Comparison of ENCODE assay signal across 10 mouse cellular contexts in the genomic region with DNA sequence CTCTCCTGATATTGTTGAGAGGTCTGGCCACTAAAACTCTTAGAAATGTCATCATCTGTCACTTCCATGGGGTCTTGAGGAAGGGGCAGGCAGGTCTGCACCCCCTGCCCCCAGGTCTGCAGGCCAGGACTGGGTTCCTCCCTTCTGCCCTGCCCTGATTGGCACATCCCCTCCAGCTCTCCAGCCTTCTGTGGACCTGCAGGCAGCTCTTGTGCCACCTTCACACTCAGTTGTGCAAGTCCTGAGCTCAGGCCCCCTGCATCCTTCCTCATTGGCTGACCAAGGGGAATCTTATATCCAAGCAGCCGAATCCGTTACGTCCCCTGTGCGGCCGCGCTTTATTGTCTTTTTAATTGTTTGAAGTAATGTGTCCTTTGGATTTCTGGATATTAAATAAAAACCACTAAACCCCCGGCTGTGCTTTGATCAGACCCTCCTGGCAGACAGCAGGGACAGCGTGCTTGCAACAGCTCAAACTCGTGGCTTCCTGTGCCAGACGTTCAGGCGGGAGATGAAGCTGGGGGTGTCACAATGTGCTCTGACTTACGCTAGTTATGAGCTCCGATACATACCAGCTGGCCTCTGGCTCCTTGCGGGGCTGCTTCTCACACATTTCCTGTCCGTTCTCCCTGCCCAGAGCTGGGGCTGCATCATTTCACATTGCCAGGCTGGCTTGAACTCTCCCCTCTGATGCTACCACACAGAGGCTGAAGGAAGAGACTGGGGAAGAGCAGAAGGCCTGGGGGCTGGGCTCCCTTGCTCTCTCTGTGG. TPM values are rescaled to one million over a fixed set of nuclear protein-coding genes. Genes with fewer than 3 reads are reported as not detected.
A peak's percentile ranks its signal among the peaks of the same experiment; 100 is the strongest.
DNase-seq lines count a peak whose midpoint lies in the region; ATAC-seq and TF ChIP-seq lines count a peak whose summit lies in the region.
"Had no signal": no experiment of that assay in that cellular context is flagged by ENCODE, and none has a peak within 500 bp of the region (broad histone marks: within the 10 kb centered on the region; RNA-seq: fewer than 3 reads in every experiment).

No protein-coding gene starts in this region.

- no peak overlapping the region for H3K4me2 ChIP-seq in hindbrain, embryonic 14.5 days (replicated peaks)
- H3K4me2 ChIP-seq: embryonic facial prominence, embryonic 15.5 days had no signal

- TF ChIP-seq CTCF in bone marrow, adult 2 months (IDR thresholded peaks at IDR 0.05; ENCODE audit: control insufficient read depth, insufficient read depth, low read length), result no peak

- no peak overlapping the region for H3K9ac ChIP-seq in hindbrain, embryonic 14.5 days
- H3K9ac ChIP-seq: embryonic facial prominence, embryonic 15.5 days; limb, embryonic 12.5 days had no signal

- no peaks in the 10 kb centered on the region for H3K9me3 ChIP-seq in hindbrain, embryonic 10.5 days
- H3K9me3 ChIP-seq in hindbrain, embryonic 14.5 days (ENCODE audit: control insufficient read depth, low read length), result no peaks in the 10 kb centered on the region
- H3K9me3 ChIP-seq in heart, embryonic 10.5 days, result no peaks in the 10 kb centered on the region
- H3K9me3 ChIP-seq: embryonic facial prominence, embryonic 15.5 days had no signal

- H3K27ac ChIP-seq in hindbrain, embryonic 10.5 days, result peak overlapping the region; percentile 53
- no peak overlapping the region for H3K27ac ChIP-seq in hindbrain, embryonic 14.5 days
- H3K27ac ChIP-seq in bone marrow, adult 2 months (ENCODE audit: control insufficient read depth, insufficient read depth, low read depth, low read length, poor library complexity), result peak overlapping the region; percentile 95
- no peak overlapping the region for H3K27ac ChIP-seq in heart, embryonic 10.5 days
- H3K27ac ChIP-seq: embryonic facial prominence, embryonic 15.5 days had no signal

- no peaks in the 10 kb centered on the region for H3K36me3 ChIP-seq in hindbrain, embryonic 10.5 days
- H3K36me3 ChIP-seq in hindbrain, embryonic 14.5 days (replicated peaks; ENCODE audit: control insufficient read depth, insufficient read depth), result no peaks in the 10 kb centered on the region
- H3K36me3 ChIP-seq in heart, embryonic 10.5 days, result 0 out of 2 replicates have a peak, but pooled peaks cover 3% of the 10 kb centered on the region
- H3K36me3 ChIP-seq: embryonic facial prominence, embryonic 15.5 days; limb, embryonic 12.5 days had no signal

- TF ChIP-seq POLR2A in bone marrow, adult 2 months (IDR thresholded peaks at IDR 0.05; ENCODE audit: borderline replicate concordance, control insufficient read depth, low read depth, low read length), result peak; percentile 55; the same call in 1 of the 2 replicates

- ATAC-seq in hindbrain, embryonic 14.5 days (ENCODE audit: low FRiP score), result no peak
- peak; percentile 52 for ATAC-seq in megakaryocyte progenitor cell, adult 5-6 weeks (replicated peaks; ENCODE audit: poor library complexity)

- peaks cover 35% of the 10 kb centered on the region for H3K27me3 ChIP-seq in hindbrain, embryonic 10.5 days (ENCODE audit: insufficient read depth, poor library complexity, severe bottlenecking)
- H3K27me3 ChIP-seq in hindbrain, embryonic 14.5 days (ENCODE audit: control insufficient read depth, insufficient read depth, low read length), result no peaks in the 10 kb centered on the region
- no peaks in the 10 kb centered on the region for H3K27me3 ChIP-seq in heart, embryonic 10.5 days (ENCODE audit: insufficient read depth, poor library complexity, severe bottlenecking)

- peak; percentile 15 for DNase-seq in hindbrain, embryonic 10.5 days (ENCODE audit: low spot score)
- DNase-seq in hindbrain, embryonic 14.5 days (ENCODE audit: low spot score), result no peak
- peak; percentile 62 to 63 for DNase-seq in layer of hippocampus, adult 8-10 months (ENCODE audit: low spot score in 2 of 2)
- DNase-seq in c-Kit-positive CD71-positive TER-119-positive erythroid progenitor cells, embryonic 14.5 days (ENCODE audit: low spot score), result no peak
- DNase-seq in heart, embryonic 10.5 days (ENCODE audit: low spot score), result no peak
- no peak for DNase-seq in urinary bladder, postnatal 25 days (ENCODE audit: low spot score)

- 56% methylated on average over 15 of the region's 15 CpGs for WGBS in hindbrain, embryonic 10.5 days
- WGBS in hindbrain, embryonic 14.5 days, result 52% methylated on average over 15 of the region's 15 CpGs
- 23% methylated on average over 15 of the region's 15 CpGs for WGBS in bone marrow, adult 2 months
- WGBS in heart, embryonic 10.5 days, result 67% methylated on average over 15 of the region's 15 CpGs

- peaks cover 59% of the 10 kb centered on the region for H3K4me1 ChIP-seq in hindbrain, embryonic 10.5 days (replicated peaks)
- peaks cover 28% of the 10 kb centered on the region for H3K4me1 ChIP-seq in hindbrain, embryonic 14.5 days (replicated peaks; ENCODE audit: control insufficient read depth, insufficient read depth, low read length)
- peaks cover 18% of the 10 kb centered on the region for H3K4me1 ChIP-seq in bone marrow, adult 2 months (ENCODE audit: control insufficient read depth, insufficient read depth, low read length)
- peaks cover 55% of the 10 kb centered on the region for H3K4me1 ChIP-seq in heart, embryonic 10.5 days

- no peak overlapping the region for H3K4me3 ChIP-seq in hindbrain, embryonic 10.5 days
- no peak overlapping the region for H3K4me3 ChIP-seq in hindbrain, embryonic 14.5 days (replicated peaks; ENCODE audit: low read length)
- H3K4me3 ChIP-seq in bone marrow, adult 2 months (replicated peaks; ENCODE audit: control insufficient read depth, low read depth, low read length), result peak overlapping the region; percentile 6
- no peak overlapping the region for H3K4me3 ChIP-seq in heart, embryonic 10.5 days
- H3K4me3 ChIP-seq: embryonic facial prominence, embryonic 15.5 days; limb, embryonic 12.5 days had no signal

RNA-seq across cellular contexts. Expression of a gene that starts 8.4 kb away (rescaled TPM):
- 1.1 TPM in 2 replicates for polyA plus RNA-seq in hindbrain, embryonic 10.5 days (2016; fragmentation: Nextera tagmentation; extraction: Ambion mirVana)
- polyA plus RNA-seq in hindbrain, embryonic 14.5 days (2014; fragmentation: Nextera tagmentation; extraction: Ambion mirVana), result 0.44 and 0.55 TPM in 2 replicates
- polyA plus RNA-seq in bone marrow, adult 2 months (2011; ENCODE audit: insufficient read depth, insufficient read length, low replicate concordance, missing spikeins), result 25.8 and 35.4 TPM in 2 replicates
- total RNA-seq in layer of hippocampus, adult 8-10 months (2022), result 10 to 100 TPM; 23.8 to 34.0 (median 31.7) TPM
- total RNA-seq in megakaryocyte progenitor cell, adult 5-6 weeks (2015), result 99.4 and 106 TPM in 2 replicates
- 246 and 253 TPM in 2 replicates for total RNA-seq in megakaryocyte progenitor cell, adult 5-6 weeks (2017)
- polyA plus RNA-seq in heart, embryonic 10.5 days (2016; fragmentation: Nextera tagmentation; extraction: Ambion mirVana), result 0.43 and 1.0 TPM in 2 replicates

Comparison
In these comparisons a context has a peak if more than half of its experiments do, and no peak if none do; other contexts are left out.
1. DNase-seq: peak in hindbrain, embryonic 10.5 days (single experiment) and layer of hippocampus, adult 8-10 months (2 of 2); none in hindbrain, embryonic 14.5 days (single experiment), c-Kit-positive CD71-positive TER-119-positive erythroid progenitor cells, embryonic 14.5 days (single experiment), heart, embryonic 10.5 days (single experiment) and urinary bladder, postnatal 25 days (single experiment).
2. H3K27ac ChIP-seq: peak in hindbrain, embryonic 10.5 days (single experiment) and bone marrow, adult 2 months (single experiment); none in hindbrain, embryonic 14.5 days (single experiment) and heart, embryonic 10.5 days (single experiment).
3. RNA of a gene that starts 8.4 kb away (polyA plus RNA-seq): 25.8 to 35.4 TPM in bone marrow, adult 2 months; 1.1 TPM in hindbrain, embryonic 10.5 days, 0.43 to 1.0 TPM in heart, embryonic 10.5 days and 0.44 to 0.55 TPM in hindbrain, embryonic 14.5 days; every median in the first group is over 10 times any median in the second.